Mouse (Mus musculus) adrenal gland, postnatal 25 days (tissue): ENCODE results near the gene Ppp1r1b. TPM values are rescaled to one million over a fixed set of nuclear protein-coding genes. Genes with fewer than 3 reads are reported as not detected.
"Not testable (repeated sequence)": the region's sequence is repeated elsewhere in the genome, so short reads cannot be mapped to it uniquely, and the experiment has no call there.

Experiments
- DNase-seq: peaks from one replicate; pipeline ENCODE4 v3.0.0; 2021; ENCODE audit warnings: mixed read lengths
- total RNA-seq: library from RNA; stranded (reverse); gene quantifications from 2 replicates; pipeline ENCODE4 v1.2.3, GENCODE M21; 2021

Ppp1r1b gene
- total RNA-seq, 1 experiment from 2014 or later: 0.24 TPM

DNA sequence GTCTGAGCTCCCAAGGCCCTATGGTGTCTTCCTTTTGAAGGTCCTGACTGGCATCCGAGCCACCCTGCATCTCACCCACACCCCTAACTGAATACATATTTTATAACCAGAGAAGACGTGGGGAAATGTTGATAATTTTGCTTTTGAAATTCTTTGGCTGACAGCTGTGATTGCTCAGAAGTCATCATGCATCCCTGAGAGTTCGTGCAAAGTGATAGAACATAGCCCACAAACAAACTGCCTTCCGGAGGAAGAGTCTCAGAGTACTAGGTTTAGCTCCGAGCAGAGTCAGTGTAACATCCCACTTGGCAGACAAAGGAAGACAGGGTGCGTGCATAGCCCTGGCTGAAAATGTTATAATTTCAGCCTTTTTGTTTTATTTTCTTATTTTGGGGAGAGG, 25.0 kb downstream of the Ppp1r1b start:
- no peak for DNase-seq

DNA sequence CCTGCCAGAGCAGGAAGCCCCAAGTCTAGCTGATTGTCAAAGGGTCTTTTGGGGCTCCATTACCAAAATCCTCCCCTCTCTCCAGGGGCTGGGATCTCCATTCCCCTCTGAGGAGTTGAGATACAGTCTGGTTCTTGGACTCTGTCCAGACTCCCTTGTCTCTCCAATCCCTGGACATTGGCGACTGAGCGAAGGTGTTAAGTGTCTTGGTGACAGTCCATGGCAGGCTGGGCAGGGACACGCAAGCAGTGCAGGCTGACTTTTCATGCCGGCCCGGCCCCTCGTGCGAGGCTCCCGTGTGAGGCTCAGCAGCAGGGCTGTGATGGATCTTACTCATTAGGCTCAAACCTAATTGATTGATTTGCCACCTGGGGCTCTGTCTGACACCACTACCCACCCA, 26.1 kb downstream of the Ppp1r1b start:
- no peak for DNase-seq

DNA sequence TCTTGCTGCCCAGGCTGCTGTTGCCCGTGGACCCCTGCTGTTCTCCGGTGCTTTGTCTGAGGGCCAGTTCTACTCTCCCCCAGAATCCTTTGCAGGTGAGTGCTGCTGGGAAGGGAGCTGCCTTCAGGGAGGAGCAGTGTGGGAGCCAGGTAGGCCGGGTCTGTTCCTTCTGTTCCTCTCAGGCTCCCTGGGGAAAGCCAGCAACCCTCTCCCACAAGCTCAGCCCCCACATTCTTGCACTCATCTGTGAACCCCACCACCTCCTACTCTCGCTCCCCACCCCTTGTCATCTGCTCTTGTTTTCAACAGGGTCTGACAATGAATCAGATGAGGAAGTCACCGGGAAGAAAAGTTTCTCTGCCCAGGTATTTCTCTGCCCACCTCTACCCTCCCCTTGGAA, 28.6 kb downstream of the Ppp1r1b start:
- DNase-seq: no peak

DNA sequence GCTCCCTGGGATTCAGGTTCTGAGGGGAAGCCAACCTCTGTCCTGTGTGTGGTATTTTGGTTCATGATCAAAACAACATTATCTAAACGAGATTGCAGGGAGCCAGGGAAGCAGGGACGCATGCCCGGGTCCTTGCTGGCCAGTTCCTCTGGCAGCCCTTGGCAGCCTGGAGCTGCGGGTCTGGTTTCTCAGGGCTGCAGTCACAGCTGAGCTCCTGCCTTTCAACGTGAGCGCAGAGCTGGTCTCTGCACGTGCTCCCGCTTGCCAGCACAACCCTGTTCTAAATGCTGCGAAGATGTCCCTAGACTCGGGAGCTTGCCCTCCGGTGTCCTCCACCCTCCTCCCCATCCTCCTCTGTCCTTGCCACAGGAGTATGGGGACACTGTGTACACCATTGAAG, 29.6 kb downstream of the Ppp1r1b start:
- DNase-seq: no peak

DNA sequence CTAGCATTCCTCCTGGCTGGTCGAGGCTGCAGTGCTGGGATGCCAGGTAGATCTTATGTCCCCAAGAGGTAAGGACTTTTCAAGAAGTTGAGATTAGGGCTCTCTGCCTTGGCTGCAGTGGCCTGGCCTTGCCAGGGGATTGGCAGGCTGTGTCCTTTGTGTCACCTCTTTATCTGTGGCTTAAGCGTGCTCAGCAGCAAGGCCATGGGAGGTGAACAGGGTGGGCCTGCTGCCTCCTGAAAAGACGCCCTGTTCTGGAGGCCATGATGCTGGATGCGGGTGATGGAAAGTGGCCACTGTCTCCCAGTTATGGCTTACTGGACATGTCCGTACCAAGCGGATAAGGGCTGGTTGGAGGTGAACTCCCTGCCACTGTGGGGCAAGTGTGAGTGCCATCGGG, 31.2 kb downstream of the Ppp1r1b start:
- no peak for DNase-seq

DNA sequence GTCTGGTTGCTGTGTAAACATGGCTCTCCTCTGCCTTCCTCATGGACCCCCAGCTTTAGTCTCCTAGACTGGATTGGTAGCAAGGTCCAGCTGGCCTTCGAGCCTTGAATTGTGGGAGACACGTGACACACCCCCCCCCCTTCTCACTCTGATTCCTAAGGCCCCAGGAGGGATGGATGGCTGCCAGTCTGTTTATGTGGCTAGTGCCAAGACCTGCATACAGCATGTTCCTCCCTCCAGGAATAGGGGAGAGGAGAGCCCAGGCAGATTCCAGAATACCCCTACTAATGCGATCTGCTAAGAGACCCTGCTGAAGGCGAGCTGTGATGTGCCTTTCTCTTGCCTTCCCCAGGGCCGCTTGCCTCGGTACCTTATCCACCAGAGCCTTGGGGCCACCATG, 31.9 kb downstream of the Ppp1r1b start:
- no peak for DNase-seq

DNA sequence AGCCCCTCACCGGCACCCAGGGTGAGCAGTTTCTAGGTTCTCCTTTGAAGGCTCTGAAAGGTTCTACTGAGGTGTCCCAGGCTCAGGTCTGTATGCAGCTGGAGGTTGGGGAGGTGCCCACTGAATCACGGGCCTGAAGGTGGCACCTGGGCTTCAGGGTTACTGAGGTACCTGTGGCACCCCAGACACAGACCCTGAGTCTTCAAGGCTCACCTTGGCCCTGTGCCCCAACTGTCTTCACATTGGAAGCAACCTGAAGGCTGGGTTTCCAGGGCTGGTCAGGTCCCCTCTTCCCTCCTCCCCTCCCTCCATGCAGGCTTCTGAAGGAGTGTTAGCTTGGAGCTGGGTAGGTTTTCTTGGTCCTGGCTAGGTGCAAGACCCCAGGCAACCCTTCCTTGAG, 33.4 kb downstream of the Ppp1r1b start:
- DNase-seq: no peak

DNA sequence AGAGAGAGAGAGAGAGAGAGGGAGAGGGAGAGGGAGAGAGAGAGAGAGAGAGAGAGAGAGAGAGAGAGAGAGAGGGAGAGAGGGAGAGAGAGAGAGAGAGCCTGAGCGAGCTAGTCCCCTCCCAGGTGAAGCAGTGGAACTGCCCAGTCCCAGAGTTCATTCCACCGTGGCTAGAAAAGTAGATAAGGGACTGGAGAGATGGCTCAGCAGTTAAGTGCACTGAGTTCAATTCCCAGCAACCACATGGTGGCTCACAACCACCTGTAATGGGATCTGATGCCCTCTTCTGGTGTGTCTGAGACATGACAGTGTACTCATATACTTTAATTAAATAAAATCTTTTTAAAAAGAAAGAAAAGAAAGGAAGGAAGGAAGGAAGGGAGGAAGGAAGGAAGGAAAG, 34.2 kb downstream of the Ppp1r1b start:
- DNase-seq: not testable (repeated sequence)

DNA sequence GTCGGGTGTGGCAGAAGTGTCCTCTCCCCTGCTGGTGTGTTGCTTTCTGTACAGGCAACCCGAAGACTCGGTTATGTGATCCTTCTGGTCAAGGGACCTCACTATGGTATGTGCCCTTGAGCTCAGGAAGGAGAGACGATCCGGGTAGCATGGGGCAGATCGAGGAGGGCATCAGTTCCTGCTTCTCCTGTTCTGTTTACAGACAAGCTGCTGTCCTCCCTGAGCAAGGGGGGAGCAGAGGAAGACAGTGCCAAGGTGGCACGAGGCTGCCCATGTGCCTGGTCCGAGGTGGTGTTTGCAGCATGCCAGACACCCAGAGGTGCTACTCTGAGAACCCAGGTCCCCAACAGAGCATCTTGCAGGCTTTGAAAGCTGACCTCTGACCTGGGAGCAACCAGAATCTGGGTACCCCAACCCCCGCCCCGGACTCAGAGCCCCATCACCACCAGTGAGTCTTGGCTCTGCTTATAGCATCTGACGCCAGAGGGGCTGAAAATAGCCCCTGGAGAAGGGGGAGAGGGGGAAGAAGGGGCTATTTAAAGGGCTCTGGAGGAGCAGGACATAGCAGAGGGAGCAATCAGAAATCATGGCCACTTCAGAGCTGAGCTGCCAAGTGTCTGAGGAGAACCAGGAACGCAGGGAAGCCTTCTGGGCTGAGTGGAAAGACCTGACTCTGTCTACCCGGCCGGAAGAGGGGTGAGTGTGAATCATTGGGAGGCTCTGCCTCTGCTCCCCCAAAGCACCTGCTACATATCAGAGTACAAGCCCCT, 35.2 kb downstream of the Ppp1r1b start, which contains the start of gene Tcap:
TSS of gene Tcap (plus strand) at position 551 of the 770 bp plus-strand sequence.
- DNase-seq: no peak

- DNase-seq: no peak
These were observed 36.0 kb downstream of the Ppp1r1b start for GRCm38 (mm10) chr11:98384216-98384615.

GRCm38 (mm10) chr11:98384721-98385637, 36.8 kb downstream of the Ppp1r1b start:
- no peak for DNase-seq

DNA sequence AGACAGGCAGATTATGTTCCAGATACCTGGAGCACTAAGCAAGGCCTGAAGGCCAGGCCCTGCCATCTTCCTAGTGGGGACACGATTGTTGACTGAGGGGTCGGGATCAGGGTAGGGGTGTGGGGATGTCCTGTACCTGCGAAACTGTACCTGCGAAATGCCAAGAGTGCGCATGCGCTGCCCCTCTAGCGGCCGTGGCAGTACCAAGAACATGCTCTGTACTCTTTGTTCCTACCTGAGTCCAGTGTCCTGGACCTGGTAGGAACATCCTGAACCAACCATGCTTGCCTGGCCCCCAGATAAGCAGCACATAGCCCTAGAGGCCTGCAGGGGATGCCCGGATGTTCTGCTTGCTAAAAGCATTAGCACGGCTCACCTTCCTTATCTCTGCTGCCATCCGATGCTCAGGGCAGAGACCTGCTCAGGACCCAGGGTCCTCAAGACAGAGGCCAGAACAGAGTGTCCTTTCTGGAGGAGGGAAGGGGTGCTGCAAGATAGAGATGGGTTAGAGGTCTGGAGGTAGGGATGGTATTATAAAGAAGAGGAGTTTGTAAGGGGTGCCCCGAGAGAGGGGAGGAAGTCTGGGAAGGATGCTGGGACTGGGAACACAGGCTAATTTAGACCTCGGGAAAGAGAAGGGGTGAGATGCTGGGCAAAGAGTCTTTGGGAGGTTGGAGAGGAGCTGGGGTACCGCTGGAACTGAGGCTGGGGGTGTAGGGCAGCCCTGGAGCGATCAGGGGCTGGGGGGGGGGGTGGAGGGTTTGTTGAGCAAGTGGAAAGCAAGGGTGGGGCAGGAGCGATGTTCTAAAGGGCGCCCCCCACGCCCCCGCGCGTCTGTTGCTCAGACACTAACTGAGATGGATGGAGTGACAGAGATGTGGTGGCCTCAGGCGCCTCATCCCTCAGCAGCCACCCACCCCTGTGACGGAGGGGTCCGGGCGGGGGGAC, 37.7 kb downstream of the Ppp1r1b start, which contains the start of gene Pnmt:
TSS of gene Pnmt (plus strand) at position 813 of the 948 bp plus-strand sequence.
- no peak for DNase-seq

DNA sequence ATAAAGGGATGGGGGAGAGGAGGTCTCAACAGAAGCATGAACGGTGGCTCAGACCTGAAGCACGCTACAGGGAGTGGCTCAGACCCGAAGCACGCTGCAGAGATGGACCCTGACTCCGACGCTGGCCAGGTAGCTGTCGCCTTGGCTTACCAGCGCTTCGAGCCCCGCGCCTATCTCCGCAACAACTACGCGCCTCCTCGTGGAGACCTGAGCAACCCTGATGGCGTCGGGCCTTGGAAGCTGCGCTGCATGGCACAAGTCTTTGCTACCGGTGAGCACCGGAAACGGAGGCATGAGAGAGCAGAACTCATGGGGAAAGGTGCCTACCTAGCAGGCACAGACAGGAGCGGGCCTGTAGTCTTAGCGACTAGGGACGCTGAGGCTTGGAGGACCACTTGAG, 38.4 kb downstream of the Ppp1r1b start:
- DNase-seq: no peak

DNA sequence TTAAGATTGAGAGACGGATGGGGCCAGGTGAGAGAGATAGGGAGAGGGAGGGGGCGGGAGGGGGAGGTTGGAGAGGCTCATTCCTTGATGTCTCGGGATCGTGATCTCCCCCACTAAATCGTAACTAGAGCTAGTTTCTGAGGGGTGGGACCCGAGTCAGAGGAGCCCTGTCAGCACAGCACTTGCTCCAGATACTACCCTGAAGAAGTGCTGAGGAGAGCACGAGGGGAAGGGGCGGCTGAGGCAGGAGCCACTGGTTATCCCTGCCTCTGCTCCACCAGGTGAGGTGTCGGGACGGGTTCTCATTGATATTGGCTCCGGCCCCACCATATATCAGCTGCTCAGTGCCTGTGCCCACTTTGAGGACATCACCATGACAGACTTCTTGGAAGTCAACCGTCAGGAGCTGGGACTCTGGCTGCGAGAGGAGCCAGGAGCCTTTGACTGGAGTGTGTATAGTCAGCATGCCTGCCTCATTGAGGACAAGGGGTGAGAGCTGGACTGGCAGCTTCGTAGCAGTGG, 38.9 kb downstream of the Ppp1r1b start:
- DNase-seq: no peak

DNA sequence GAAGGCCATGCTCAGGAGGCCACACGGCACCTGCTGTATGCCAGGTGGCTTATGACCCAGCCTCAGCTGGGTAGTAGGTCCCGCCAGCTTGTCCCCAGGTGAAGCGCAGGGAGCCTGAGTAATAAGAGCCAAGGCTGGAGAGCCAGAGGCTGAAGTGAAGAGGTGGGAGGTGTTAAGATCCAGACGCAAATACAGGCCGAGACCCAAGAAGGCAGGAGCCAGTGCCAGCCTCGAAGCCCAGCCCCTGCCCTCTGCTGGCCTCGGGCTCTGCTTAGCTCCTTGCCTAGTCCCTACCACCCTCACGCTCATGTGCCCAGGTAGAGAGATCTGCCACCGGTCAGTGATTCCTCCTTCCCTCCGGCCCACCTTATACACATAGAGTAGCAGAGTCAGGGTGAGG, 40.1 kb downstream of the Ppp1r1b start:
- no peak for DNase-seq

DNA sequence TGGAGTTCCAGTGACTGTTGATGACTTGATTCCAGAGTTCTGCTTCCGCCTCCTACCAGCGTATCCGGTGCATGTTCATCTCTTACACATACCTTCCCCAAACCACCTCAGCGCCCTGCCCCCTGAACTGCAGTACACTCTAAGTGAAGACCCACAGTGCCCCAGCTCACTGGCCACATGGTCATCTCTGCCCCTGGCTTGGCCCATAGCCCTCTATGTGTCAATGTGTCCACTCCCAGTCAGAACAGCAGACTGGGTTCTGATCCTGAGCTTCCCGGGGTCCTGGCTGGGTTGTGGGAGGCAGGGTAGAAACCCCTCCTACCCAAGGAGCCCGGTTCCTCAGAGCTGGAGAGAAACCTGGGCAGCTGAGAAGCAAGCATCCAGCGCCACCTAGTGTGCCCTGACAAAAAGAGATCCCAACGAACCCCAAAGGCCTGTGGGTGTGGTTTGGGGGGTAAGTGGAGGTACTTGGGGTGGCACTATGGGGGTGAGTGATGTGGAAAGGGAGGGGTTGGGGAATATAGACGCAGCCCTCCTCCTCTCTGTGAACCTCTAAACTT, 41.1 kb downstream of the Ppp1r1b start:
- peak; percentile 39 for DNase-seq

GRCm38 (mm10) chr11:98390141-98390540, 41.9 kb downstream of the Ppp1r1b start:
- DNase-seq: no peak

DNA sequence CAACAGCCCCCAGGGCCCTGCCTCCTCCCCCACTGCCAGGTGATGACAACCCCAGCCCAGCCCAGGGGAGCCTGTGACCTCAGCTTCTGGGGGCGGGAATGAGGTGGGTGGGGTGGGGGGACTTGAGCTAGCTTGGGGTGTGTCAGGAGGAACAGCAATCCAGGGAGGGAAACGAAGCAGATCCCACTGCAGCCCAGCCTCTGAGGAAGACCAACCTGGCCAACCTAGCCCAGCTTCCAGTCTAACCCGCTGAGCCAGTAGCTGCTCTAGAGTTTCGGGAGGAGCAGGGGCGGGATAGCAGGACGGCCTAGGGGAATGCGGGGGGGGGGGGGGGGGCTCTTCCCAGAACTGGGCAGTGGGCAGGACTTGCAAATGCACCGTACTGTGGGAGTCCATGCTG, 43.8 kb downstream of the Ppp1r1b start:
- DNase-seq: no peak

- no peak for DNase-seq
These were observed 44.4 kb downstream of the Ppp1r1b start for GRCm38 (mm10) chr11:98392645-98393044.

GRCm38 (mm10) chr11:98393317-98393716, 45.1 kb downstream of the Ppp1r1b start:
- DNase-seq: peak; percentile 34

DNA sequence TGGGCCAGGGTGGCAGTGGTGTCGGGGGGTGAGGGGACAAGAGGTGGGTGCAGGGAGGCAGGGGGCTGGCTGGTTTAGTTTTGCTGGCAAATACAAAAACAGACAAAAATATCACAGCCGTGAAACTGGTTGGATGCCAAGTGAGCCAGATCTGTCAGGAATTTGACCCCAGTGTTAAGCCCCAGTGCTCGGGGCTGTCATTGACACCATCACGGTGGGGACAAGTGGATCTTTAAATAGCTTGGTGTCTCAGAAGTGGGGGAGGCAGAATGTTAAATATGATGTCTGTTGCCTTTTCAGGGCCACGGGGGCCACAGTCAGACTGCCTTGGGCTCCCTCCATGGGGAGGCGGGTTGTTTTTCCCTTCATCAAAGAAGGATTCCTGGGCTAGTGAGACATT, 46.1 kb downstream of the Ppp1r1b start:
- DNase-seq: no peak

GRCm38 (mm10) chr11:98395041-98395440, 46.8 kb downstream of the Ppp1r1b start:
- no peak for DNase-seq
